Mouse (Mus musculus) heart, postnatal 10 days (tissue): ENCODE data around the gene Tmprss7. TPM values are rescaled to one million over a fixed set of nuclear protein-coding genes. Genes with fewer than 3 reads are reported as not detected.
A peak's percentile ranks its signal among the peaks of the same experiment; 100 is the strongest.

Experiments
- DNase-seq, 2 experiments: peaks; one replicate each; pipeline ENCODE4 v3.0.0; 2021
- intact Hi-C: fragments of 180-260 bp; cut with DNase I; formaldehyde crosslinking; loops from one replicate; pipeline ENCODE4 v1.15.1; 2025
- total RNA-seq, 2 experiments: library from RNA; stranded (reverse); gene quantifications; 2 replicates each; pipeline ENCODE4 v1.2.3; 2021

The Tmprss7 gene
- not detected for total RNA-seq

DNA sequence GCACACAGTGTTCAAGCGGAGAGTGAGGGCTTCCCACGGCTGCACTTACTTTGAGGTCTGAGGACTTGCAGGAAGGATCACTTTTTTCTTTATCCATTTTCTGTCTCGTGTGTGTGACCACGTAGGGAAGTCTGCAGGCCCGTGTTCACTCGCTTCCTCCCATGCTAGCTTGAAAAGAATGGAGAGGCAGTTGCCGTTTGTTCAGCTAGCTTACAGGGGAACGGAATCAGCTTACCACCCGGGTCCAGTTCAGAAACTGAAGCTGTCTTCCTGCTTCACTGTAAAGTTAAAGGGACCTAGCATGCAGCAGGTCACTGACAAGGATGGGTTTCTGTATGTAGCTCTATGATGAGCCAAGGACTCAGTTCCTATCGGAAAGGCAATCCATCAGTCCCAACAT, at the start of gene Tmprss7:
Gene Tmprss7 (minus strand): TSS at position 101 of the 400 bp plus-strand sequence.
- DNase-seq = no peak
- intact Hi-C loops = no loop called here

DNA sequence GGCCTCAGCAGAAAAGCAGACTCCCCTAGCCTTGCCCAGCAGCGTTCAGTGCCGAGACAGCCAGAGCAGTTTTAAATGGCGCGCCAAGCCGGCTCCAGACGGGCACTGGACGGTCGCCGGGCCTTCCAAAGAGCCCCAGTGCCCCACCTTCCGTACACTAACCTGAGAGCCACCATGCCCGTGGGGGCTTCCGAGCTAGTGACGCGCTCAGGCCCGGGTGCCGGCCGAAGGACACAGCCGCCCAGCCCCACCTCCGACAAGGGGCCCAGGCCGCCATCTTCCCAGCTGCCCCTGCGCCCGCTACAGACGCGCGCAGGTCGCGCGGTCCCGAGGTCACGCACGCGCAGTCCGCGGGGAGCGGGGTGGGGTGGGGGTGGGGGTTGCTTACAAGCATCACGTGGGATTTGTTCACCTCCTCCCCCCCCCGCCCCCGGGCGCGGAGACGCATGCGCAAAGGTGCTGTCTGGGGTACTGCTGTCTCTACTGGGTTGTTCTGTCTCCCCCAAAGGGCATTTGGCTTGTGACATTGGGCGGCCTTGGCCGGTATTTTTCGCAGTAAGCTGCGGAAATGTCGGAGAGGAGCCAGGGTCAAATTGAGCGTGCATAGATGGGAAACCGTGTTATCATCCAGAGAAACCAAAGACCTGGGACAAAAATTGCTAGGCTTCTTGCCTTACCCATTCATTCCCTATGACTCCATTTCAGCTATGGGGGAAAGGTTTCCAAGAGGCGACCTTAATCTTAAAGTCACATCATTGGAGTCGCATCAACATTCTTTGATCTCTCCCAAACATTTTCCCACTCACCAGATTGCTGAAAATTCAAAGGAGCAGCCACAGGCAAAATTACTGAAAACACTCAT, 49.4 kb upstream of the Tmprss7 start, which contains the start of gene Abhd10:
Gene Abhd10 (minus strand): TSS at position 341 of the 862 bp plus-strand sequence.
- intact Hi-C loops = loop anchor here (5.0 kb wide), 1 partner anchor 224 kb away; no protein-coding TSS in a partner anchor
- DNase-seq = peak; percentile 96 to 97

DNA sequence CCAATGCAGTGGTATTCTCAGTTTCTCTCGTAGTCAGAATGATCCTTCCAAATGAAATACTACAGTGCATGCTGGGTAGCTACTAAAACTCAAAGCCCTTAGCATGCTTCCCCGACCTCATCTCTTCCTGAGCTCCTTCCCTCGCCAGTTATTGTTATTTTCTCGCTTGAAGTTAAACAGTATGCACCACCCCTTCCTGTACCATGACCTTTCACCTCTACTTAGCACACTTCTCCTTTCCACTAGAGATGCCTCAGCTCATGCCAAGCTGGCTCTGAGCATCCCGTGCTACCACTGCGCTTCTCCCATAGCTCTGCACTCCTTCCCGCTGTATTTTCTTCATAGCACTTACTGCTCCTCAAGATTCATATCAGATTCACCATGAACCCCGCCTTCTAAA, 44.4 kb upstream of the Tmprss7 start:
- DNase-seq = no peak
- intact Hi-C loops = no loop called here

DNA sequence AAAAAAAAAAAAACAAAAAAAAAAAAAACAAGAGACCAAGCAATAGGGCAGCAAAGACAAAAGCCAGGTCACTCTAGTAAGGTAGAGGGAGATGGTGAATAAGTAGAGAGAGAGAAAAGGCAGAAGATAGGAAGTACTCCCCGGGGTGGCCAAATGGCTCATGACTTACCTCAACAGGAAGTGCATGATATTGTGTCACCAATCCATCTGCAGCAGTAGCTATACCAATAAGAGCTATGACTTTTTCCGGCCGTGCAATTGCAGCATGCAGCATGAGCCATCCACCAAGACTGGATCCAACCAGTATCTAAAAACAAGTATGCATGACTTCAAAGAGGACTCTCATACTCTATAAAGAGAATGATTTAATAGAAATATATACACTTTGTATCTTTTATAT, 43.3 kb upstream of the Tmprss7 start:
- no peak for DNase-seq
- intact Hi-C loops = no loop called here

DNA sequence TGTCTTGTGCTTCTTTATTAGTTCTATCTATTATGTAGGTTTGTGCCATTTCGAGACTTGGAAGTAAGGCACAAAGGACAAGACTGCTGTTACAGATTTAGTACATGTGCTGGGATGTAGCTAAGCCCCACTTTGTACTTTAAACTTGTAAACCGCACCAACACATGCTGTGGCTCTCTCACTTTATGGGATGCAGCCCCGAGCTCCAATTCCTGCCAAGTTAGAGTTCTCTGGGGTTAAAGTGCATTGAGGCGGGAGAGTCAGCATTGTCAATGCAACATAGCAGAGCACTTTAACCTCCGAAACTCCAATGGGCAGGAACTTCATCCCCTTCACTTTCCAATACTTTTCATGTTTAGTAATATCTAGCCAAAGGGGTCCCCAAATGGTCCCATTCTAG, 35.7 kb upstream of the Tmprss7 start:
- intact Hi-C loops = no loop called here
- no peak for DNase-seq

DNA sequence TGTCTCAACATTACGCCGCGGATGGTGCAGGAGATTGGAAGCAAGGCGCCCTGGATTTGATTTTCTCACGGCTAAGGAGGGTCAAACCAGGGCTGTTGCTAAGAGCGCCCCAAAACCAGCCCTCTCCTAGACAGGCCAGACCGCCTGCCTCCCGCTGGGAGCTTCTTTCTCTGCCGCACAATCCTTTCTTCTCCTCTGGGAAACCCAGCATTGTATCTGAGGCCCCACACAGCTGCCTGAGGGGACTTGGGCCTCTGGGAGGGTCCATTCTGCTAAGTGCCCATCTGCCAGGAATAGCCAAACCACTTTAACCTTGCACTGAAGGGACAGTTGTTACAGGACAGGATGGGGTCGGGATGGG, 31.3 kb upstream of the Tmprss7 start:
- DNase-seq = no peak
- intact Hi-C loops = no loop called here

DNA sequence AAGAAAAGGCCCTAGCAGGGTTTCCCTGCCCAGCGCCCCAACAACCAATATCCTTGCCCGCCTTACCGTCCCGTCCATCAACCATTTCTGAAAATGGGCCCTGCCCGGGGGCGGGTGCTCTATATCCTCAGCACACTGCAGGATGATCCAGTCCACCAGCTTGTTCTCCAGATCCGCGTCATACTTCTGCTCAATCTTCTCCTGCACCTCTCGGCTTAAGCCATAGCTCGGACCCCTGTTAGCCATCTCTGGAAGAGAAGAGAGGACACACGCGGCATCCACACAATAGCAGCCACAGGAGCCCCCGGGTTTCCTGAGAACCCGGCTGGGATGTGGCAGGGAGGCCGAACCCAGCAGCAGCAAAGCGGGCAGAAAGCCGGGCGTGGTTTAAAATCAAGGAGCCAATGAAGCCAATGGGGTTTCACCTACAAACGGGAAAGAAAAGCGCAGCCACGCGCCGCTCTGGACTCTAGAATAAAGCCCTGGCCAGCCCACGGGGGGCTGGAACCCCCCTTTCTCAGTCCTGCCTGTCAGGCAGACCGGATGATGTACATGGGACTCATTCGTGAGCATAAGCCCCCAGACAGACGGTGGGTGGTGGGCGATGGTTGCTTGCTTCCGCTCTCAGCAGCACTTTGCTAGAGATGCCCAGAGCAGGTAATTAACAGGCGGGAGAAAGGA, 30.7 kb upstream of the Tmprss7 start, which contains the start of gene Tagln3:
Gene Tagln3 (minus strand): TSS at position 548 of the 681 bp plus-strand sequence.
- intact Hi-C loops = no loop called here
- DNase-seq = peak; percentile 16 to 30

DNA sequence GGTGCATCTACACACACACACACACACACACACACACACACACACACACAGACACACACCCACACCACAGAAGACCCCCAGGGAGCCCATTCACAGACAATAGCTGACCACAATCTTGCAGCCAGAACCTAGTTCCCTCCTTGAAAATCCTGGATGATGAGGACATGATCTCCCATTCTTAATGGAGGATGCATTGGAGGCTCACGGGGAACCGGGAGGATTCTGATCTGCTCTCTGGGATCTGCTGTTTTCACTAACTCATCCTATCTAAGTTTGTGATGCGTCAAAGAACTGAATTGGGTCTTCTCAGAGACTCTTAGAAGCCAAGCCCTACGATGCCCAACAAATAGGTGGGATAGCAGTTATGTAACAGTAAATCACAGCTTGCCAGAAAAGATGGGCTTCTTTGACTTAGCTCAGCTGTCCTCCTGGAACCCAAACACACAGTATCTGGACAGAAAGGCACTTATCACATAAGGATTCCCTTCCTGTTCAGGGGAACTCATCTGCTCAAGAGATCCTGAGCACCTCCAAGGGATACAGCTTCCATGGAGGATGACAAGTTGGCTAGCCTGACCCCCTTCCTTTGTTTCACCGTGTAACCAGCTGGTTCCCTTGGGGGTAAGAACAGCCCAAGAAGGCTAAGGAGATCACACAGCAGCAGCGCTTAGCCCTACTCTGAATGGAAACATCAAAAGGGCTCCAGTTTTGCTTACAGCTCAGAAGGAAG, 29.9 kb upstream of the Tmprss7 start:
- no peak for DNase-seq
- intact Hi-C loops = no loop called here

DNA sequence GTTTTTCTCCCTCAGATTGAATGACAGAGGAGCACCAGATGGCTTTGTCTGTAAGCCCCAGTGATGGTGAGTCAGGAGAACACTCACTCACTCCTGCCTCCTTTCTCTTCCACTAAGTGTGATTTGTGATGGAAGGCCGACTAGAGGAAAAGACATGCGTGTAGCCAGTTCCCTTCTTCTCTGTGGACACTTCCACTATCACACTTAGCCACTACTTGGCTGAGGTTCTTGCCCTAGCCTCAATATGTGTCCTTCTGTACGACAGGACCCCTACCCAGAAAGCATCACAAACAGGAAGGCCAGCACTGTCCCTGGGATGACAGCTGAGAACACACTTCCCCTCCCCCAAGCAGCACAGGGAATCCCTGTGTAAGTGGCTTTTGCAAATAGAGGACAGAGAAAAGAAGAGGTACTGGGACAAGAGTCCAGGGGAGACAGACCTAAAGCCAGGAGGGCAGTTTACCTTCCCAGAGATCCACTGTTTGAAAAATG, 29.0 kb upstream of the Tmprss7 start:
- no peak for DNase-seq
- intact Hi-C loops = no loop called here

DNA sequence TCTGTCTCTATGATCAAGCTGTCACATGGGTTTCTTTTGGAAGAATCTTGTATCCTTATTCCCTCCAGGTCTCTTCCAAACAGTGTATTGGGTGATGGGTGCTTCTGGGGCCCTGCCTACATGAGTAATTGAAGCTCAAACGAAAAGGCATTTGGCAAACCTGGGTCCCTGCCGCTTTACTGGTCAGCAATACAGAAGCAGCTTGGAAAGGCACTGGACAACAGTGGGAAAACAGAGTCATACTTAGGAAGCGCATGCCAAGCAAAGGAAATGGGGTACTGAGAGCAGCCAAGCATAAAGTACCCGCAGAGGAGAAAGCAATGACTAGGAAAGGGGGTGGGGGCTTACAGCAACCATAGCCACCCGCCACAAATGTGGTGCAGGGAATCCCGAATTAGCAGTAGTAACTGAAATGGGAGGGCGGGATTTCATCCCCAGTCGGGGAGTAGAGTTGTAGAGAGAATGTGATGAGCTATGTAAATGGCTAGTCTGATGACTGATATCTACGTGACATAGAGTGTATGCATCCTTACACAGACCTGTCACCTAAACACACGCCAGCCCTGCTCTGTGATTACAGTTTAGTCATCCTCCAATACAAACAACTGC, 26.7 kb upstream of the Tmprss7 start:
- intact Hi-C loops = no loop called here

DNA sequence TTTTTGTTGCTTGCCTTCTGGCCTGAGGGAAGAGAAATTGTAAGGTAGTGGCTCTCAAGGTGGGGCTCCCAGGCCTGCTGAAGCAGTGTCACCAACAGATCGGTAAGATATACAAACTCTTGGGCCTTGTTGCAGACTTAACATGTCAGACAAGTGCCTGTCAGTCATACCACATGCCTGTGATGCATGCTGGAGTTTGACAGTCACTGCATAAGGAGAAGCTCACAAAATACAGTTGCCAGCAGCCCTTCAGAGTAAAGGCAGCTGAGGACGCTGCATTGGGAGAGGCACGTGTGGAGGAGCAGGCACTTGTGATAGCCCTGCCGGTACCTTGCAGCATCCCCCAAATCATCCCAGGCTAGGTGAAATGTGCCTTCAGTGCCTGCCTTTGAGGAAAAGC, 24.8 kb upstream of the Tmprss7 start:
- intact Hi-C loops = no loop called here
- no peak for DNase-seq

More for the DNA sequence above, 26.7 kb upstream of the Tmprss7 start:
- DNase-seq = no peak

DNA sequence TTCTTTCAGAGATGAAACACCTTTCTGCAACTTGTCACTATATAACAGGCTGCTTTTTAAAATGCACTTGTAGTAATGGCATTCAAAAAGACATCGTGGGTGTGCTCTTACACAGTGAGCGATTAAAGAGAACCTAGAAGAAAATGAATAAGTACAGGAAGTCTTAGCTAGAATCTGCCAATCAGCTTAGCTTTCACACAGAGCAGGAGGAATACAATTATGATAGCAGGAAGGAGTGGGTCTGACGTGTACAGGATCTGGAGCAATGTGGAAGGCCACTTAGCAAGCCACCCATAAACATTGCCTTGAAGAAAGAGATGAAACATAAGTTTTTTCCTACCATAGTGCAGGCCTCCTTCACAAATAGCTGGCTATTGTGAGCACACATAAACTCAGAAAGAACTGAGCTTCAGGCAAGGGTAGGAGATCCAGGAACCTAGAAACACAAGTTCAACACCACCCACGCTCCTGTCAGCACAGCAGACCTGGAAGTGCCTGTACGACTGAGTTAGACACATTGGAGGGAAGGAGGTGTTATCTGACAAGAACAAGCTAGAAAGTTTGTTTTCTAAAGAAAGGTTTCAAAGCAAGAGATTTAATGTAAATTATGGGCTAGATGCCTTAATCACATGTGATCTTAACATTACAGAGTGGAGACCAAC, 21.2 kb upstream of the Tmprss7 start:
- intact Hi-C loops = no loop called here

DNA sequence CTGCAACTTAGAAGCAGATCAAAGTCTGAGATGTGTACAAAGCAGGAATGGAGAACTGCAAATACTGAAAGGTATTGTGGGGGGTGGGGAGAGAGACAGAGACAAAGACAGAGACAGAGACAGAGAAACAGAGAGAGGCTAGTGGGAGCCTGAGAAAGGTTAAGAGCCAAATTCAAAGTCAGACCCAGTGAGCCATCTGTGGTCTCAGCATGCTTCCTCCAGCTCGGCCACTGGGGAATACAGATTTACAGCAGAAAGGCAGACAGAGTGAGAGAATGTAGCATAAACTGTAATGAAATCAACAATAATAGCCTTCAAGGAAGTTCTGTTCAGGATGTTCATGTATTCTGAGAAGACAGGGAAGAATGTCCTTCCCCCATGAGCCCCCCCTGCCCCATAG, 20.4 kb upstream of the Tmprss7 start:
- no peak for DNase-seq

More for the DNA sequence above, 21.2 kb upstream of the Tmprss7 start:
- no peak for DNase-seq

DNA sequence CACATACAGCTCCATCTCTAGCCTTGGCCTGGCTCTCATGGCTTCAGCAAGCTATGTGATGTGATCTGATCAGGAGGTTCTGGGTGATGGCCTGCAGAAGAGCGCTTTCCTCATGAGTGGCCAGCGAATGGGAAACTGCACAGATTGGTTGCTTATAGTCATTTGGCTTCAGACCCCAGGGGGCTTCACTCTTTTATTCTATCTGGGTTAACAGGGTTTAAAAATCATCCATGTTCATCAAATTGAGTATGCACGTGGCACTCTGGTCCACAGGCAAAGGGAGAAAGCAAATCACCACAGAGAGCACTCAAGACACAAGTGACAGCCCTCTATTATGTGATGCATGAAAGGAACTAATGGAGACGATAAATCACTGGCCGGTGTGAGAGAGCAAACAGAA, 19.8 kb upstream of the Tmprss7 start:
- DNase-seq = no peak
- intact Hi-C loops = no loop called here

More for the DNA sequence above, 20.4 kb upstream of the Tmprss7 start:
- intact Hi-C loops = no loop called here

DNA sequence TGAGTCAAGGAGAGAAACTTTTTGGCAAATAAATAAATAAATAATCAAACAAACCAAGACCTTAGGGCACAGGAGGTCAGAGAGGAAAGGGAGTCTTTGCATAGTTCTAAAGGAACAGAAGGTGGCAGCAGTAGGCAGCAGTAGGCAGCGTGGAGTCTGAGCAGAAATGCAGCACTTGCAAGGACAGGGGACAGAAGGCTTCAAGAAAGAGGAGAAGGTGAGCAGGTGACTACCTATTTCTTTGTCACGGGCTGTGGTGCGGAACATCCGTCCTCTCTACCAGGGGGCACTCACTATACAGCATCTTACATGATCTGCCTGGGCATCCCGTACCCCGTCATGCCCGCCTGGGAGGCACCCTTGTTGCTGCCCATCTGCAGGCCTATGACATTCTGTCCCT, 17.8 kb upstream of the Tmprss7 start:
- DNase-seq = no peak
- intact Hi-C loops = no loop called here

DNA sequence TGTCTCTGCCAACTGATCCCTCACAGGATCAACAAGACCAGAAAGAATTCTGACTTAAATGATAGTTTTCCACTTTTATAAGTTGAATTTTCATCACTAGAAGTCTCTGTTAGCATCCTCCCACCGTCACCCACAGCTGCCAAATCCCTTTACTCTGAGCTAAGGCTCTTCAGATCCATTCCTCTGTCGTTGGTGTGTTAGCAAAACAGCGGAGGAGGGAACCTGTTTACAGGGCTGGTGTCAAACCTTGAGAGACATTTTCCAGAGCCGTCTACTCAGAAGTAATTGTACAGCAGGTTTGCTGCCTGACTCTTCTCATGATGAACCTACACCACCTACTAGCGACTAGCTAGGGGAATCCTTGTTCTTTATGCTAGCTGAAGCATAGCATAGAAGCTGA, 5.8 kb upstream of the Tmprss7 start:
- intact Hi-C loops = no loop called here
- DNase-seq = no peak

DNA sequence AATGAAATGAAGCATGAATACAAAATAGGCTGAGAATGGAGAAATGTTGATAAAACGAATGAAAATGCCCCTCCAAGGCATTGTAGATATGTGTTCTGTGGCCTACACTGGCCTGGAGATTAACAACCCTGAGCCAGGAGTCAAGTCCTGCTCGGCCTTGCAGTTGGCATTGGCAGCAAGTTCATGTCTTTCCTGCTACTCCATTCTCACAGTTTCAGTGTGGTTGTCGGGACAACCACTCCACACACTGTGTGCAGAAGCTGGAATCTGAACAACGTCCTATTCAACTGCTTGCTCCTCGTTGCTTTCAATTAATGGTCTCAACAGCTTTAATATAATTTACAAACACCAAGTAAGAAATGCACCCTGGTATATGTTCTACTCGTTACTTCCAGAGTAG, 4.5 kb upstream of the Tmprss7 start:
- no peak for DNase-seq
- intact Hi-C loops = no loop called here

DNA sequence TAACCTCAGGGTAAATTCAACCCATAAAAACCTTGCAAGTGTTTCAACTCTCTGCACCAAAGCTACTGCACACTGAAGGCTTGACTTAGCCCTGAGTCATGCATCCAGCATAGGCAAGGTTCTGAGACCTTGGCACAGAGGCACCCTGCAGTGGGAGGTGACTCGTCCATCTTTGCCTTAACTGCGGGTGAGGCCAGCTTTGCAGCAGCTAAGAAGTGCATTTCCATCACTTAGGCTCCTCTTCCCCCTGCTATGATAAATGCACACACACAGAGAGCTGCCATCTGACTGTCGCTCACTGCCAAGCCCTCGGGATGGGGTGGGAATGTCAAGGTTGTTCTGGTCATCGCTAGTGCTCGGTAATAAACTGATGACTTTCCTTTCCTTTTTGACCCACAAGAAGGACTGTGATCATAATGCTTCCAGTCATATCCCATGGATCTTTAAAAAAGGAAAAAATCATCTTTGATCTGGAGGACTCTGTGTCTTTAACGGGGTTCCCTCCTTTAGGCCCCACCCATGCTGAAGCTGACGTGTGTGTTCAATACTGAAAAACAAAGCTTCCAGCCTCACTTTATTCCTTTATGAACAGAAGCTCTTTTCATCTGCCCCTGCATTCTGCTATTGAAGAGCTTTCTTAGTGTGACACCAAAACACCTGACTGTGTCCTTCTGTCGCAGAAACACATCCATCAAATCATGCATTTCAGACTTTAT, 2.1 kb upstream of the Tmprss7 start:
- intact Hi-C loops = no loop called here
- DNase-seq = no peak

DNA sequence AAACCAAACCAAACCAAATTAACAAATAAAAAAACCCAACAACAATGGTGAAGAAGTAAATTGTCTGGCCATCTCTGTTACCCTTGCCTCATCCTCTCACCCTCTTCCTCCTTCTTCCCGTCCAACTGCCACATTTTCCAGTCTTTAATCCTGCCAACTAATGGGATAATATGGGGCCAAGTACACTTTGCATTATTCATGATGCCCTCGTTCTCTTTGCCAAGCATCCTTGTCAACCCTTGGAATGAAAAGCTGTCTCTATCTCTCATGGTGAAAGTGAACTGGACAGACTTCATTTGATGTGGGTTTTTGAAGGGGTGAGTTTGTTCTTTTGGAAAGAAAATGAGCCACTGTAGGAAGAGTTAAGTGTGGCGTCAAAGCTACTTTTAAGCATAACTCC, 607 bp downstream of the Tmprss7 start:
- intact Hi-C loops = no loop called here
- no peak for DNase-seq
